Mouse (Mus musculus) hindbrain, embryonic 10.5 days (tissue): Measurements from ENCODE around the gene Cdc27. TPM values are rescaled to one million over a fixed set of nuclear protein-coding genes. Genes with fewer than 3 reads are reported as not detected.
A peak's percentile ranks its signal among the peaks of the same experiment; 100 is the strongest.
"Not testable (repeated sequence)": the region's sequence is repeated elsewhere in the genome, so short reads cannot be mapped to it uniquely, and the experiment has no call there.

ENCODE experiments used
- DNase-seq: peaks from one replicate; pipeline ENCODE4 v3.0.0-alpha.2; 2017; ENCODE audit warnings: low spot score
- H3K27ac ChIP-seq: fragments of 300-500 bp; sonication (generic); 2 replicates; pipeline ENCODE4 v1.5.1; 2016; ENCODE audit warnings: mild to moderate bottlenecking, moderate library complexity
- H3K27me3 ChIP-seq: fragments of 300-500 bp; sonication (generic); 2 replicates; pipeline ENCODE4 v1.6.1; 2016; ENCODE audit warnings: mild to moderate bottlenecking; ENCODE audit not compliant: poor library complexity, insufficient read depth, severe bottlenecking
- H3K36me3 ChIP-seq: fragments of 300-500 bp; sonication (generic); 2 replicates; pipeline ENCODE4 v1.6.1; 2016; ENCODE audit warnings: mild to moderate bottlenecking, moderate library complexity
- H3K4me1 ChIP-seq: fragments of 300-500 bp; sonication (generic); replicated peaks from 2 replicates; pipeline ENCODE4 v1.6.1; 2016; ENCODE audit warnings: mild to moderate bottlenecking
- H3K4me3 ChIP-seq: fragments of 300-500 bp; sonication (generic); 2 replicates; pipeline ENCODE4 v1.5.1; 2016; ENCODE audit warnings: mild to moderate bottlenecking, moderate library complexity
- H3K9me3 ChIP-seq: fragments of 300-500 bp; sonication (generic); 2 replicates; pipeline ENCODE4 v1.6.1; 2016; ENCODE audit warnings: mild to moderate bottlenecking, moderate library complexity
- WGBS: fragments of 180-500 bp; shearing (Covaris S2); methylation state at CpG from one replicate; pipeline ENCODE4 v1.1.7; 2016; 5-methylcytosine and 5-hydroxymethylcytosine counted together
- polyA plus RNA-seq: library from polyadenylated mRNA; unstranded; fragments of >200 nt; fragmentation: Nextera tagmentation; extraction: Ambion mirVana; gene quantifications from 2 replicates; pipeline ENCODE4 v1.2.1, GENCODE M21; 2016

Gene Cdc27
- polyA plus RNA-seq, 1 experiment from 2014 or later = 38.6 TPM

DNA sequence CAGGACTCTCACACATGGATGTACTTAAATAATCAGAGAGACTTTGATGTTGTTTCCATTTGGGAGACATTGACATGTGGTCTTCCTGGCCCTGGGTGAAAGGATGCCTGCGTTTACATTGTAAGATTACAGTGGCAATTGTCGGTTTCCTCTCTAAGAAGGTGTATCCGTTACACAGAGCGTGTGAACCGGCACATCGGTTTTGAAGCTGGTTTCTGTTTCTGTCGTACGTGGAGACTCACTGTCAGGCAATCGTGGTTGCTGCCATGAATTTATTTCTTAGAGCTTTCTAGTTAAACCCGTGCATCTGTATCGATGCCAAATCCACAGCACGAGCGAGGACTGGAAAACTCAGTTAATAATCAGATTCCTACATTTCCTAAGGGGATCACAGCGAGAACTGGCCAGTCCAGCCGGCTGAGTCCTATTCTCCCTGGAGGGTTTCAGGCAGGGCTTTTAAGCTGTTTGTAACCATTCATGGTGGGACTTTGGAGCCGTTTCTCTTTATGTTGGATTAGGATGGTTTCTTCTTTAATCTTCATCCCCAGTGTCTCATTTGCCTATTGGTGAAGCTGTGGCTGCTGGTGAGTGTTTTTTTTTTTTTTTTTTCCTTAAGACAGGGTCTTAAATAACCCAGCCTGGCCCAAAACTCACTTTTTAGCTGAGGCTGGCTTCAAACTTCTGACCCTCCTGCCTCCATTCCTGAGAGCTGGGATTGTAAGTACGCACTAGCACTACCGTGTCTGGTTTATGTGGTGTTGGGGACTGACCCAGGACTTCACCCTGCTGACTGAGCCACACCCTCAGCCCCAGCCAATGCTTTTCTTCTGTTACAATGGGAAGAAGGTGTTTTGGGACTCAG is 31.3 kb upstream of the Cdc27 start:
- no peak for DNase-seq
- H3K27ac ChIP-seq = no peak overlapping the region
- no peaks in the 10 kb centered on the region for H3K9me3 ChIP-seq
- H3K36me3 ChIP-seq = no peaks in the 10 kb centered on the region
- 0 out of 2 replicates have a peak, but pooled peaks cover 3% of the 10 kb centered on the region for H3K27me3 ChIP-seq
- 78% methylated on average over 18 of the region's 18 CpGs for WGBS
- no peak overlapping the region for H3K4me3 ChIP-seq
- peaks cover 33% of the 10 kb centered on the region for H3K4me1 ChIP-seq

DNA sequence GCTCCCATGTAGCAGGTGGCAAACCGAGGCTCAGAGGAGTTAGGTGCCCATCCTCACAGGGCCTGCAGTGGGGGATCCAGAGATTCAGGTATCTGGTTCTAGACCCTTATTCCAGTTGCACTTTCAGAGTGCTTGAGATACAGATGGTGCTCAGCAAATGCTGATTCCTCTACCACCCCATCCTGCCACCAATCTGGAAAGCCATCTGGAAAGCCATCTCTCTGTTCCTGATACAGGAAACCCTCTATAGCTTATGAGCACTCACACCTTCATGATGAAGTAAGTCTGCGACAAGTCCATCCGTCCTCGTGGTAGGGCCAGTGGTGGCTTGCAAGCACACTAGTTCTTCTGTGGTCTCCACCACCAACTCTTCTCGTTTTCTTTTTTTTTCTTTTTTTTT is 30.2 kb upstream of the Cdc27 start:
- Histone ChIP-seq H3K4me1 (peaks cover 33% of the 10 kb centered on the region), H3K9me3 (no peaks in the 10 kb centered on the region), H3K27me3 (0 out of 2 replicates have a peak, but pooled peaks cover 4% of the 10 kb centered on the region), H3K36me3 (no peaks in the 10 kb centered on the region), H3K4me3 (no peak overlapping the region), H3K27ac (no peak overlapping the region)
- DNase-seq = no peak
- WGBS = 93% methylated on average over 5 of the region's 5 CpGs

DNA sequence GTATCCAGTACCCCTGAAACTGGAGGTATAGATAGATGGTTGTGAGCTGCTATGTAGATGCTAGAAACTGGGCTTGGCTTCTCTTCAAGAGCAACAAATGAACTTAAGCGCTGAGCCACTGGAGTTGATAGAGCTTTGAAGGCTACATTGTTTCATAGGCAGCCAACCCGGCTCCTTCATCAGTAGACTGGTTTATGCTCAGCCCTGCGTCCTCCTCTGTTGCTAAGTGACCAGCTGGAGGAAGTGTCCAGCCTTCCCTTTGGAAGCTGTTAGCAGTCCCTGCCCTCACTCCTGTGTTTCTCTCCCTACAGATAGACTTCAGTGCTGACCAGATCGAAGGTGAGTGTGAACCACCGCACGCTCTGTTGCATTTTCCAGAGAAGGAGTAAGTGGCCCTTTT is 29.7 kb upstream of the Cdc27 start:
- WGBS = 79% methylated on average over 6 of the region's 6 CpGs
- H3K4me3 ChIP-seq = no peak overlapping the region
- H3K9me3 ChIP-seq = no peaks in the 10 kb centered on the region
- no peak for DNase-seq
- H3K36me3 ChIP-seq = no peaks in the 10 kb centered on the region
- no peak overlapping the region for H3K27ac ChIP-seq
- 0 out of 2 replicates have a peak, but pooled peaks cover 4% of the 10 kb centered on the region for H3K27me3 ChIP-seq
- H3K4me1 ChIP-seq = peaks cover 33% of the 10 kb centered on the region

DNA sequence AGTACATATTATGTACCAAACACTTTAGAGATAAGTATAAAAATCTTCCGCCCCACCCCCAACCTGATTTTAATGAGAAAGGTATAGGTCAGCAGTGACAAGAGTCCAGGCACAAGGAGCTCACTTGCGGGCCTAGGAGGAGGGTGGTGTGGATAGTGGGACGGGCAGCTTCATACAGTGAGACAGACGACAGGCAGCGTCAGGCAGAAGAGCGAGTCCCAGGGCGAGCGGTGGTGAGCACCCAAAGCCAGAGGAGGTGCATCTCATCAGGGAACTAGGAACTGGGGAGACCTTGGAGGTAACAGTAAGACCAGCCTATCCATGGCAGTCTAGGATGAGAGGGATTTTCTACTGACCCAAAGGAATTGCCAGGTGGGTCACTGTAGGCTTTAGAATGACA is 29.2 kb upstream of the Cdc27 start:
- DNase-seq = no peak
- Histone ChIP-seq H3K4me3 (no peak overlapping the region), H3K27ac (no peak overlapping the region), H3K9me3 (no peaks in the 10 kb centered on the region), H3K4me1 (peaks cover 33% of the 10 kb centered on the region), H3K36me3 (no peaks in the 10 kb centered on the region), H3K27me3 (0 out of 2 replicates have a peak, but pooled peaks cover 4% of the 10 kb centered on the region)
- WGBS = 90% methylated on average over 8 of the region's 8 CpGs

DNA sequence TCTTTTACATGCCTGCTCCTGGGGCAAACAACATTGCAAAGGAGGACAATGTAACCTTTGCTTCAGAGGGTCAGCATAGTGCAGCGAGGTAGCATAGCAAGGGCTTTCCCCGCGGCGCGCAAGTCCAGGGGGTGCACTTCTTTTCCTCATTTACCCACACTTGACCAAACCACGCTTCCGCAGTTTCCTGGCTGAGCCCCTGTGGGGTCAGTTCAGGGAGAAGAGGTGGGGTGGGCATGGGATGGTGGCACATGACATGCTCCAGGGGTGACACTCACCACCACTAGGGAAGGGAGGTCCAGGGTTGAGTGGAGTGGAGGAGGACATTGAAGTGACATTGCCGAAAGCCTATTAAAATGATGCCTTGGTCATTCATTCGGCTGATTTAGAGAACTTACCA is 28.7 kb upstream of the Cdc27 start:
- DNase-seq = no peak
- peaks cover 33% of the 10 kb centered on the region for H3K4me1 ChIP-seq
- no peaks in the 10 kb centered on the region for H3K9me3 ChIP-seq
- H3K36me3 ChIP-seq = no peaks in the 10 kb centered on the region
- H3K4me3 ChIP-seq = no peak overlapping the region
- H3K27me3 ChIP-seq = 0 out of 2 replicates have a peak, but pooled peaks cover 4% of the 10 kb centered on the region
- 91% methylated on average over 9 of the region's 9 CpGs for WGBS
- no peak overlapping the region for H3K27ac ChIP-seq

DNA sequence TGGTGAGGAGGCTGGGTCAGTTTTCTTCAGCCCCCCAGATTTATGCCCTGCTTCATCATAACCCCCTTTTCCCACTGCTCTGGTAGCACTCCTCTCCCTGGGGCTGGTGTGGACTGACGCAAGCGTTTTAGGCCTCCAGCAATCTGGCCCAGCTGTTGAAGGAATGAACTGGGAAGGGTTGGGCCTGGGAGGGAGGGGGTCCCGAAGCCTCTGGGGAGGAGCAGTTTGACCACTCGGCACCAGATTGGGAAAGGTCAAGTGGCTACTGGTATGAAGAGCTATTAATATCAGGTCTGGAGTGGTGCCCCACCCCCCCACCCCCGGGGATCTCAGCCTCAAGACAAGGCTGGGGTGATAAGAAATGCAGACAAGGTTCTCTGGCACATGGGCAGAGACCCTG is 27.7 kb upstream of the Cdc27 start:
- 63% methylated on average over 5 of the region's 5 CpGs for WGBS
- Histone ChIP-seq H3K27me3 (peaks cover 9% of the 10 kb centered on the region), H3K4me1 (peaks cover 33% of the 10 kb centered on the region), H3K4me3 (no peak overlapping the region), H3K9me3 (no peaks in the 10 kb centered on the region), H3K27ac (0 out of 2 replicates have a peak overlapping the region, but pooled peaks have one; percentile 16), H3K36me3 (no peaks in the 10 kb centered on the region)
- peak; percentile 18 for DNase-seq

DNA sequence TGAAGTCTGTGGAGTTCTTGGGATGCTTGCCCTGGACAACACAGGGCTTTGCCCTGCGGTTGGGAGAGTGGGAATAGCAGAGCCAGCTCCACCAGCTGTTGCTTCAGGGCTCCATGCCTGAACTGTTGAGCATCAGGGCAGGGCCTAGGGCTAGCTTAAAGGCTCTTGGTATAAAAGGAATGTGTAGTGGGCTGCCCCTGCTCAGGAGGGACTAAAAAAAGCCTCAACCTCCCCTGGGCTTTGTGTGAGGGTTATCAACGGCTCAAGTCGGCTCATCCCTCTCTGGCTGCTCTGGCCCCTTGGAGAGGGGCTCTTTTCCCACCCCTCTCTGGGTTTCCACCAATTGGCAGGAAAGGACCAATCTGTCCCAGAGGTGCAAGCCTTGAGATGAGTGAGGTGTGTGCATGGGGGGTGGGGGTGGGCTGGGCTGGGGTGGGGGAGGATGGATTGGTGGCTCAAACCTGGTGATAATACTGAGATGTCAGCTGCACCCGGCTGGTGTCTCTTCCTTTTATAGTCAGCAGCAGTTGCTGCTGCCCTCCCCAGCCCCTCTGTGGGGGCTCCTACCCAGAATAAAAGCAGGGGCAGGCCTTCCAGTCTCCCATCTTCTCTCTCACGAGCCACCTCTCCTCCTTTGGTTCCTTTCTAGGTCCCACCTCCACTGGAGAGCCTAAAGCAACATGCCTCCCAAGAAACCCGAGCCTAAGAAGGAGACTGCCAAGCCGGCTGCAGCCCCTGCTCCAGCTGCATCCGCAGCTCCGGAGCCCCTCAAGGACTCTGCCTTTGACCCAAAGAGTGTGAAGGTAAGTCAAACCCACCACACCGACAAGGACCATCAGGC is 26.6 kb upstream of the Cdc27 start:
- WGBS = 47% methylated on average over 10 of the region's 10 CpGs

DNA sequence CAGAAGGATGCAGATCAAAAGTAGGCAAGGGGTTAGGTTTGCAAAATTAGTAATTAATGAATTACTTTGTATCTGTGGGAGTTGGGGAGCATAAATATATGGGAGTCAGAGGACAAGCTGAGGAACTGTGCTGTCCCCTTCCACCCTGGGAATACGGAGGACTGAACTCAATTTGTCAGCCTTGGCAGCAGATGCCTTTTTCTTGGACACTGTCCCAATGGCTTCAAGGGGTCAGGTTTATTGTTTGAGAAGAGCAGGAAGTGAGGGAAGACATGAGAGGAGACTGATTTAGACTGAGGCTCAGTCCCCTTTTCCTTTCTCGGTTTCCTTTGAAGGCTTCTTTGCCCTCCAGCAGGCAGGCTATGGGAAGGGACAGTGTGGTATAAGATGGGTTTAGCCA is 22.1 kb upstream of the Cdc27 start:
- Histone ChIP-seq H3K4me3 (no peak overlapping the region), H3K27me3 (peaks cover 31% of the 10 kb centered on the region), H3K4me1 (peaks cover 13% of the 10 kb centered on the region), H3K9me3 (peaks cover 5% of the 10 kb centered on the region; the same call in 1 of the 2 replicates), H3K36me3 (no peaks in the 10 kb centered on the region), H3K27ac (no peak overlapping the region)
- DNase-seq = no peak
- 75% methylated on average over 2 of the region's 2 CpGs for WGBS

More for the DNA sequence above, 26.6 kb upstream of the Cdc27 start:
- Histone ChIP-seq H3K4me3 (no peak overlapping the region), H3K27me3 (peaks cover 20% of the 10 kb centered on the region), H3K36me3 (no peaks in the 10 kb centered on the region), H3K4me1 (peaks cover 30% of the 10 kb centered on the region), H3K27ac (no peak overlapping the region), H3K9me3 (no peaks in the 10 kb centered on the region)
- no peak for DNase-seq

DNA sequence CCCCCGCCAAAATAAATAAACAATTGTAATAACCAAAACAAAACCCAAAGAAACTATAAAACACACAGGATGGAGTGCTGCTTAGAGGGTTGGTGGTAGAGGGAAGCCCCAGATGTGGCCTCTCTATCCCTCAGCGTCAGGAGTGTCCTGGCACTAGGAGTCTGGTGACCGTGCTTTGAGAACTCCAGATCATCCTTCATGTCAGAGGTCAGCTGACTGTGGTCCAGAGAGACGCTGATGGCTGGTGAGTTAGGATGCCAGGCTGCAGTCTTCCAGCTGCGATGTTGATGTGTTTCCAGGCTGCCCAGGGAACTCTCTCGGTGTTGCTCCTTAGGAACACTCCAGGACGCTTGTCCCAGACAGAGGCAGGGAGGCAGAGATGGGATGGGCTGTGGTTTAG is 21.7 kb upstream of the Cdc27 start:
- Histone ChIP-seq H3K27ac (no peak overlapping the region), H3K9me3 (peaks cover 5% of the 10 kb centered on the region; the same call in 1 of the 2 replicates), H3K36me3 (no peaks in the 10 kb centered on the region), H3K4me3 (no peak overlapping the region), H3K4me1 (peaks cover 8% of the 10 kb centered on the region), H3K27me3 (peaks cover 31% of the 10 kb centered on the region)
- no peak for DNase-seq
- 58% methylated on average over 7 of the region's 7 CpGs for WGBS

DNA sequence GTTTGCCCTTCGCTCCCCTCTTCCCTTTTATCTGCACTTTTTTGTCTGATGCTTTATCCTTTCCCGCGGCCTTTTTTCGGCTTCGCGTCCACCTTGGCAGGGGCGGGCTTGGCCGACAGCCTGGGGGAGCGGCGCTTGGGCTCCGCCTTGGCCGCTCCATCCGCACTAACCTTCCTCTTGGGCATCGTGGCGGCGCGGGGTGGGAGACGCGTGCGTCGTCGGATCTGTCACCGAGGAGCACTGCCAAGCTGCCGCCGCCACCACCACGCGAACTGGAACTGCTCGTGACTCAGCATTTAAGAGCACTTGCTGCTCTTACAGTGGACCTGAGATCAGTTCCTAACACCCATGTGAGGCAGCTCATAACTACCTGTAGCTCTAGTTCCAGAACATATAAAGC is 21.0 kb upstream of the Cdc27 start:
- DNase-seq = peak; percentile 36
- peaks cover 27% of the 10 kb centered on the region for H3K27me3 ChIP-seq
- not testable (repeated sequence) for H3K36me3 ChIP-seq, H3K4me1 ChIP-seq, H3K27ac ChIP-seq, H3K9me3 ChIP-seq
- WGBS = 1% methylated on average over 28 of the region's 28 CpGs
- H3K4me3 ChIP-seq = peak overlapping the region; percentile 50

DNA sequence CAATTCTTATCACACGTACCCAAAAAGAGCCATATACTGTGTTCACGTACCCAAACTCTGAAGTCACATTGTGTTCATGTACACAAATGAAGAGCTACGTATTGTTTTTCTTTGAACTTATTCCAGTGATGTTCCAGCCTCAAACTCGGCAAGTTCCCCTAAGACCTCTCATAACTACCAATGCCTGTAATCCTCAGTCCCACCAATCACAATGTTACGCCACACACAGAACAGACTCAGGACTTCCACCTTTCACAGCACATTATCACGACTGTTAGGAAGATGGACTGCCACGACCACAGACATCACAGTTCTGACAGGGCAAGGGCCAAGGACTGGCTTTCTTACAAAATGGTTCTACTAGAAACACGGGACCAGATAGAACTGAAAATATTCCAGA is 20.1 kb upstream of the Cdc27 start:
- H3K27me3 ChIP-seq = peaks cover 27% of the 10 kb centered on the region
- H3K4me1 ChIP-seq, DNase-seq, H3K4me3 ChIP-seq, H3K27ac ChIP-seq, H3K9me3 ChIP-seq, H3K36me3 ChIP-seq: not testable (repeated sequence)
- 85% methylated on average over 8 of the region's 8 CpGs for WGBS

DNA sequence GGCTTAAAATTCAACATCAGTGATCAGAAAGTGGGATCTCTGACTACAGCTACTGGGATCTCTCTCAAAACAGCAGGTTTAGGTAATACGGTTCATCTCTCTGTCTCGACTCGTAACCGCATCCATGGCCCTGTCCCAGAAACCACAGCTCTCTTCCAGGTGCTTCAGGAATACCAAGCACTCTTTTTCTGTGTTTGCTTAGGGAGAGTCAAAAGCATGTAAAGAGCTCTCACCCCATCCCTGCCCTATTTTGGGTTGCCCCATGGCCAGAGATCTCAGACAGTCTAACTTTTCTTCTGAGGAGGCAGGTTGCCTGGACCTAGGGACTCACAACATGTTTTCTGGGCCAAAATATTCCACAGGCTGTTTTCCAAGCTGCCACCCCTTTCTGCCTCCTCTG is 17.9 kb upstream of the Cdc27 start:
- peaks cover 5% of the 10 kb centered on the region for H3K4me1 ChIP-seq
- DNase-seq = no peak
- WGBS = 95% methylated on average over 4 of the region's 4 CpGs
- peaks cover 5% of the 10 kb centered on the region; the same call in 1 of the 2 replicates for H3K9me3 ChIP-seq
- H3K27me3 ChIP-seq = peaks cover 25% of the 10 kb centered on the region
- H3K4me3 ChIP-seq = no peak overlapping the region
- no peaks in the 10 kb centered on the region for H3K36me3 ChIP-seq
- H3K27ac ChIP-seq = no peak overlapping the region

DNA sequence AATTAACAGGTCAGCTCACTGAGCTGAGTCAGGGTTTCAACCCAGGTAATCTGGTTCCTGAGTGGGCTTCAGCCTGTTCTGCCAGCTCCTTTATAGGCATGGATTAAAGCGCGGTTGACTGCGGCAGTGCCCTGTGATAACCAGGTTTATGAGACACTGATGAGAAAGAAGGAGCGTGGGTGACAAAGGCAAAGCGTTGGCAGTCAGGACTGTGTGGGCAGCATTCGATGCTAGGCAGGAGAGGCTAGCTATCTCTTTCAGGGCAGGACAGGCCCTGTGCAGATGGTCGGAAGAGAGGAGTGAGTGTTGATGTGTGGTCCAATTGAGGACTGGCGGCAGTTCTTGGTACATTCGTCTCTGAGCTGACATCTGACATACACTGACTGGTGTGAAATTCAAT is 17.3 kb upstream of the Cdc27 start:
- WGBS = 85% methylated on average over 9 of the region's 9 CpGs
- Histone ChIP-seq H3K27me3 (peaks cover 19% of the 10 kb centered on the region), H3K9me3 (peaks cover 5% of the 10 kb centered on the region; the same call in 1 of the 2 replicates), H3K4me1 (peaks cover 5% of the 10 kb centered on the region), H3K27ac (no peak overlapping the region), H3K36me3 (no peaks in the 10 kb centered on the region), H3K4me3 (no peak overlapping the region)
- no peak for DNase-seq
